Mouse (Mus musculus) midbrain, embryonic 11.5 days (tissue): ENCODE data around the gene Acp7. TPM values are rescaled to one million over a fixed set of nuclear protein-coding genes. Genes with fewer than 3 reads are reported as not detected.
"Not testable (repeated sequence)": the region's sequence is repeated elsewhere in the genome, so short reads cannot be mapped to it uniquely, and the experiment has no call there.

ENCODE experiments used
- ATAC-seq: fragments of 200-750 bp; cut with Nextera tagmentation; 2 replicates; pipeline ENCODE4 v1.8.0; 2017; ENCODE audit warnings: moderate TSS enrichment, moderate library complexity; ENCODE audit not compliant: low FRiP score
- DNase-seq: peaks from one replicate; pipeline ENCODE4 v3.0.0; 2015; ENCODE audit warnings: low spot score; ENCODE audit errors: missing footprints
- H3K27ac ChIP-seq: fragments of 300-500 bp; sonication (generic); 2 replicates; pipeline ENCODE4 v1.5.1; 2014; ENCODE audit warnings: low read depth, low read length
- H3K27me3 ChIP-seq: fragments of 300-500 bp; sonication (generic); 2 replicates; pipeline ENCODE4 v1.6.1; 2014; ENCODE audit warnings: mild to moderate bottlenecking, low read length, moderate library complexity, mixed read lengths; ENCODE audit not compliant: control insufficient read depth, insufficient read depth
- H3K36me3 ChIP-seq: fragments of 300-500 bp; sonication (generic); 2 replicates; pipeline ENCODE4 v1.6.1; 2014; ENCODE audit warnings: mild to moderate bottlenecking, low read length, moderate library complexity, mixed read lengths; ENCODE audit not compliant: control insufficient read depth, insufficient read depth
- H3K4me1 ChIP-seq: fragments of 300-500 bp; sonication (generic); 2 replicates; pipeline ENCODE4 v1.6.1; 2014; ENCODE audit warnings: low read length; ENCODE audit not compliant: control insufficient read depth, insufficient read depth
- H3K4me2 ChIP-seq: fragments of 300-500 bp; sonication (generic); 2 replicates; pipeline ENCODE4 v1.6.1; 2014; ENCODE audit warnings: mild to moderate bottlenecking, moderate library complexity
- H3K4me3 ChIP-seq: fragments of 300-500 bp; sonication (generic); 2 replicates; pipeline ENCODE4 v1.5.1; 2014; ENCODE audit warnings: low read depth, low read length
- H3K9ac ChIP-seq: fragments of 300-500 bp; sonication (generic); 2 replicates; pipeline ENCODE4 v1.6.1; 2014; ENCODE audit warnings: low read length
- H3K9me3 ChIP-seq: fragments of 300-500 bp; sonication (generic); 2 replicates; pipeline ENCODE4 v1.6.1; 2016; ENCODE audit warnings: low read length; ENCODE audit not compliant: control insufficient read depth
- WGBS: fragments of 180-500 bp; shearing (Covaris S2); extraction: QIAGEN DNeasy Blood & Tissue Kit; methylation state at CpG from one replicate; pipeline ENCODE4 v1.1.7; 2014; 5-methylcytosine and 5-hydroxymethylcytosine counted together
- polyA plus RNA-seq: library from polyadenylated mRNA; unstranded; fragments of >200 nt; fragmentation: Nextera tagmentation; extraction: Ambion mirVana; gene quantifications from 2 replicates; pipeline ENCODE4 v1.2.1, GENCODE M21; 2014

Acp7 gene
- polyA plus RNA-seq: not detected in 2 replicates

GRCm38 (mm10) chr7:28631073-28631472, at the start of gene Acp7:
Gene Acp7 (minus strand): TSS chr7:28631332.
- ATAC-seq: no peak
- 28% methylated on average over 10 of the region's 10 CpGs for WGBS
- H3K4me2 ChIP-seq: peak within 1 kb of the TSS; percentile 35
- H3K9me3 ChIP-seq: no peaks in the 10 kb centered on the region
- H3K27ac ChIP-seq: no peak within 1 kb of the TSS
- peak within 1 kb of the TSS; percentile 5; the same call in 1 of the 2 replicates for H3K9ac ChIP-seq
- peaks cover 22% of the 10 kb centered on the region for H3K27me3 ChIP-seq
- H3K4me1 ChIP-seq: peaks cover 2% of the 10 kb centered on the region; the same call in 1 of the 2 replicates
- no peak for DNase-seq
- H3K4me3 ChIP-seq: peak within 1 kb of the TSS; percentile 11; the same call in 1 of the 2 replicates
- no peaks in the 10 kb centered on the region for H3K36me3 ChIP-seq

- Histone ChIP-seq H3K4me1 (no peaks in the 10 kb centered on the region), H3K27me3 (no peaks in the 10 kb centered on the region), H3K4me2 (no peak overlapping the region), H3K9me3 (no peaks in the 10 kb centered on the region), H3K9ac (no peak overlapping the region), H3K27ac (no peak overlapping the region), H3K36me3 (no peaks in the 10 kb centered on the region), H3K4me3 (no peak overlapping the region)
- WGBS: 87% methylated on average over 8 of the region's 8 CpGs
- ATAC-seq (no peak), DNase-seq (no peak)
Observed at GRCm38 (mm10) chr7:28677624-28678023, 46.5 kb upstream of the Acp7 start.

- WGBS: 87% methylated on average over 13 of the region's 13 CpGs
- Histone ChIP-seq H3K27ac (no peak overlapping the region), H3K4me3 (no peak overlapping the region), H3K36me3 (no peaks in the 10 kb centered on the region), H3K9me3 (no peaks in the 10 kb centered on the region), H3K4me2 (no peak overlapping the region), H3K4me1 (no peaks in the 10 kb centered on the region), H3K27me3 (no peaks in the 10 kb centered on the region), H3K9ac (no peak overlapping the region)
- ATAC-seq (no peak), DNase-seq (no peak)
Observed at GRCm38 (mm10) chr7:28676811-28677541, 45.8 kb upstream of the Acp7 start.

GRCm38 (mm10) chr7:28675746-28676145, 44.6 kb upstream of the Acp7 start:
- no peak overlapping the region for H3K4me2 ChIP-seq
- no peak overlapping the region for H3K27ac ChIP-seq
- no peaks in the 10 kb centered on the region for H3K9me3 ChIP-seq
- DNase-seq: no peak
- H3K4me3 ChIP-seq: no peak overlapping the region
- H3K4me1 ChIP-seq: no peaks in the 10 kb centered on the region
- H3K9ac ChIP-seq: no peak overlapping the region
- no peak for ATAC-seq
- 44% methylated on average over 11 of the region's 11 CpGs for WGBS
- H3K27me3 ChIP-seq: no peaks in the 10 kb centered on the region
- H3K36me3 ChIP-seq: no peaks in the 10 kb centered on the region

- DNase-seq (no peak), ATAC-seq (no peak)
- Histone ChIP-seq H3K4me3 (no peak overlapping the region), H3K4me1 (no peaks in the 10 kb centered on the region), H3K9me3 (no peaks in the 10 kb centered on the region), H3K27me3 (no peaks in the 10 kb centered on the region), H3K36me3 (no peaks in the 10 kb centered on the region), H3K4me2 (no peak overlapping the region), H3K9ac (no peak overlapping the region), H3K27ac (no peak overlapping the region)
- WGBS: 82% methylated on average over 9 of the region's 9 CpGs
Observed at GRCm38 (mm10) chr7:28674994-28675393, 43.9 kb upstream of the Acp7 start.

- H3K9ac ChIP-seq, H3K27me3 ChIP-seq, H3K4me2 ChIP-seq, H3K4me1 ChIP-seq, DNase-seq, H3K36me3 ChIP-seq, ATAC-seq, H3K9me3 ChIP-seq, H3K27ac ChIP-seq, H3K4me3 ChIP-seq: not testable (repeated sequence)
- 76% methylated on average over 5 of the region's 5 CpGs for WGBS
Observed at GRCm38 (mm10) chr7:28672786-28673185, 41.7 kb upstream of the Acp7 start.

- Histone ChIP-seq H3K27me3 (no peaks in the 10 kb centered on the region), H3K4me1 (no peaks in the 10 kb centered on the region), H3K4me3 (no peak overlapping the region), H3K36me3 (no peaks in the 10 kb centered on the region), H3K9ac (no peak overlapping the region), H3K27ac (no peak overlapping the region), H3K9me3 (no peaks in the 10 kb centered on the region), H3K4me2 (no peak overlapping the region)
- no peak for DNase-seq
- no peak for ATAC-seq
- WGBS: 89% methylated on average over 5 of the region's 5 CpGs
Observed at GRCm38 (mm10) chr7:28672276-28672675, 41.1 kb upstream of the Acp7 start.

- H3K9ac ChIP-seq: no peak overlapping the region
- no peak for DNase-seq
- WGBS: 77% methylated on average over 4 of the region's 4 CpGs
Observed at GRCm38 (mm10) chr7:28671172-28671571, 40.0 kb upstream of the Acp7 start.

GRCm38 (mm10) chr7:28665620-28666579, 34.8 kb upstream of the Acp7 start:
- no peaks in the 10 kb centered on the region for H3K4me1 ChIP-seq
- WGBS: 52% methylated on average over 15 of the region's 15 CpGs
- no peak for DNase-seq
- no peak overlapping the region for H3K9ac ChIP-seq
- no peak overlapping the region for H3K4me3 ChIP-seq
- no peaks in the 10 kb centered on the region for H3K27me3 ChIP-seq
- no peaks in the 10 kb centered on the region for H3K9me3 ChIP-seq
- H3K36me3 ChIP-seq: no peaks in the 10 kb centered on the region
- no peak overlapping the region for H3K27ac ChIP-seq
- no peak for ATAC-seq
- H3K4me2 ChIP-seq: no peak overlapping the region

More at GRCm38 (mm10) chr7:28671172-28671571, 40.0 kb upstream of the Acp7 start:
- Histone ChIP-seq H3K27me3 (no peaks in the 10 kb centered on the region), H3K4me3 (no peak overlapping the region), H3K36me3 (no peaks in the 10 kb centered on the region), H3K4me2 (no peak overlapping the region), H3K9me3 (no peaks in the 10 kb centered on the region), H3K4me1 (no peaks in the 10 kb centered on the region), H3K27ac (no peak overlapping the region)
- ATAC-seq: no peak
